In genomic region chr14:55824001-55824480, GRCm38 (mm10) we compare ENCODE assay signal across 7 mouse cellular contexts. TPM values are rescaled to one million over a fixed set of nuclear protein-coding genes. Genes with fewer than 3 reads are reported as not detected.
DNase-seq lines count a peak whose midpoint lies in the region; ATAC-seq and TF ChIP-seq lines count a peak whose summit lies in the region.

No protein-coding gene starts in this region.

- intact Hi-C loops in left cerebral cortex, postnatal 36 days (cut with DNase I) = loop anchor here (5.0 kb wide), 1 partner anchor 93 kb away; no protein-coding TSS in a partner anchor

- WGBS in forebrain, embryonic 15.5 days = under 1% methylated on average over 10 of the region's 10 CpGs
- under 1% methylated on average over 10 of the region's 10 CpGs for WGBS in hindbrain, embryonic 12.5 days
- 6% methylated on average over 10 of the region's 10 CpGs for WGBS in liver, embryonic 13.5 days (ENCODE audit: insufficient replicate concordance)
- WGBS in neural tube, embryonic 13.5 days = under 1% methylated on average over 10 of the region's 10 CpGs

- DNase-seq in 3T3-L1 (ENCODE audit: low read depth, low spot score) (peak; percentile 63), MEL (ENCODE audit: low read depth, low spot score) (peak; percentile 18)
- no peak for DNase-seq in liver, embryonic 13.5 days
- DNase-seq in left cerebral cortex, postnatal 36 days (ENCODE audit: low spot score in 2 of 2) = no peak

- peak overlapping the region; percentile 78 for H3K9ac ChIP-seq in MEL (ENCODE audit: control insufficient read depth, low read depth, low read length, poor library complexity, severe bottlenecking)
- peak overlapping the region; percentile 65; the same call in 1 of the 2 replicates for H3K9ac ChIP-seq in forebrain, embryonic 15.5 days (replicated peaks)
- H3K9ac ChIP-seq in hindbrain, embryonic 12.5 days = peak overlapping the region; percentile 77
- 0 out of 2 replicates have a peak overlapping the region, but pooled peaks have one; percentile 4 for H3K9ac ChIP-seq in liver, embryonic 13.5 days
- peak overlapping the region; percentile 82 for H3K9ac ChIP-seq in neural tube, embryonic 13.5 days

- H3K4me3 ChIP-seq in MEL (ENCODE audit: control insufficient read depth in 1 of 2, insufficient read depth in 1 of 2, low read depth in 2 of 2, low read length in 2 of 2) = peak overlapping the region; percentile 59 to 67; a peak in 3 of 4 replicates
- peak overlapping the region; percentile 59 for H3K4me3 ChIP-seq in forebrain, embryonic 15.5 days
- peak overlapping the region; percentile 62 for H3K4me3 ChIP-seq in hindbrain, embryonic 12.5 days
- peak overlapping the region; percentile 61 for H3K4me3 ChIP-seq in liver, embryonic 13.5 days (replicated peaks)
- H3K4me3 ChIP-seq in neural tube, embryonic 13.5 days = peak overlapping the region; percentile 60

- H3K9me3 ChIP-seq in MEL (replicated peaks; ENCODE audit: insufficient read depth, low read length) = no peaks in the 10 kb centered on the region
- H3K9me3 ChIP-seq in forebrain, embryonic 15.5 days = no peaks in the 10 kb centered on the region
- no peaks in the 10 kb centered on the region for H3K9me3 ChIP-seq in hindbrain, embryonic 12.5 days (replicated peaks)
- no peaks in the 10 kb centered on the region for H3K9me3 ChIP-seq in liver, embryonic 13.5 days (replicated peaks)
- H3K9me3 ChIP-seq in neural tube, embryonic 13.5 days = no peaks in the 10 kb centered on the region

- H3K36me3 ChIP-seq in MEL (ENCODE audit: control insufficient read depth in 1 of 2, insufficient read depth in 2 of 2, low read length in 2 of 2) = peaks cover 0 to 5% of the 10 kb centered on the region in 2 experiments; a peak in 2 of 4 replicates
- no peaks in the 10 kb centered on the region for H3K36me3 ChIP-seq in forebrain, embryonic 15.5 days
- H3K36me3 ChIP-seq in hindbrain, embryonic 12.5 days = no peaks in the 10 kb centered on the region
- H3K36me3 ChIP-seq in liver, embryonic 13.5 days = no peaks in the 10 kb centered on the region
- H3K36me3 ChIP-seq in neural tube, embryonic 13.5 days = no peaks in the 10 kb centered on the region

- TF ChIP-seq RAD21 in MEL (IDR thresholded peaks at IDR 0.05; ENCODE audit: low read depth, low read length) = no peak

- no peaks in the 10 kb centered on the region; the same call in 1 of the 2 replicates for H3K79me2 ChIP-seq in MEL (ENCODE audit: control insufficient read depth, insufficient read depth, low read length, poor library complexity)

- H3K27me3 ChIP-seq in MEL (ENCODE audit: control insufficient read depth in 1 of 2, insufficient read depth in 2 of 2, low read length in 2 of 2) = no peaks in the 10 kb centered on the region
- peaks cover 4% of the 10 kb centered on the region; the same call in 1 of the 2 replicates for H3K27me3 ChIP-seq in forebrain, embryonic 15.5 days
- H3K27me3 ChIP-seq in hindbrain, embryonic 12.5 days = peaks cover 18% of the 10 kb centered on the region
- peaks cover 71% of the 10 kb centered on the region for H3K27me3 ChIP-seq in liver, embryonic 13.5 days
- H3K27me3 ChIP-seq in neural tube, embryonic 13.5 days = peaks cover 36% of the 10 kb centered on the region

- H3K4me2 ChIP-seq in forebrain, embryonic 15.5 days (replicated peaks) = peak overlapping the region; percentile 92
- peak overlapping the region; percentile 91 for H3K4me2 ChIP-seq in hindbrain, embryonic 12.5 days (replicated peaks)
- peak overlapping the region; percentile 79 for H3K4me2 ChIP-seq in liver, embryonic 13.5 days
- H3K4me2 ChIP-seq in neural tube, embryonic 13.5 days = peak overlapping the region; percentile 87

- TF ChIP-seq CTCF in MEL (IDR thresholded peaks at IDR 0.05 in 2 of 3, conservative IDR thresholded peaks at IDR 0.05 in 1 of 3; ENCODE audit: control insufficient read depth in 1 of 3, insufficient read depth in 1 of 3, low read depth in 2 of 3, low read length in 3 of 3, poor library complexity in 1 of 3, severe bottlenecking in 1 of 3) = no peak

- no peak for TF ChIP-seq EP300 in MEL (IDR thresholded peaks at IDR 0.05; ENCODE audit: low read depth in 1 of 2, low read length in 2 of 2)

- ATAC-seq in forebrain, embryonic 15.5 days (replicated peaks) = no peak
- ATAC-seq in hindbrain, embryonic 12.5 days (ENCODE audit: low FRiP score) = peak; percentile 32; the same call in 1 of the 2 replicates
- no peak for ATAC-seq in liver, embryonic 13.5 days (ENCODE audit: low read depth)
- peak; percentile 37 for ATAC-seq in neural tube, embryonic 13.5 days (ENCODE audit: low read depth)

- no peak for TF ChIP-seq POLR2A in MEL (IDR thresholded peaks at IDR 0.05; ENCODE audit: control insufficient read depth in 1 of 2, insufficient read depth in 1 of 2, low read depth in 1 of 2, low read length in 2 of 2, poor library complexity in 1 of 2)

- peaks cover 0 to 13% of the 10 kb centered on the region in 2 experiments; a peak in 2 of 4 replicates for H3K4me1 ChIP-seq in MEL (ENCODE audit: control insufficient read depth in 1 of 2, insufficient read depth in 2 of 2, low read length in 2 of 2)
- H3K4me1 ChIP-seq in forebrain, embryonic 15.5 days = peaks cover 45% of the 10 kb centered on the region
- peaks cover 45% of the 10 kb centered on the region for H3K4me1 ChIP-seq in hindbrain, embryonic 12.5 days
- H3K4me1 ChIP-seq in liver, embryonic 13.5 days (replicated peaks) = peaks cover 41% of the 10 kb centered on the region
- H3K4me1 ChIP-seq in neural tube, embryonic 13.5 days (replicated peaks) = peaks cover 57% of the 10 kb centered on the region

- no peak overlapping the region for H3K27ac ChIP-seq in MEL (ENCODE audit: control insufficient read depth, low read depth, low read length)
- H3K27ac ChIP-seq in forebrain, embryonic 15.5 days (replicated peaks) = peak overlapping the region; percentile 87
- H3K27ac ChIP-seq in hindbrain, embryonic 12.5 days = peak overlapping the region; percentile 92
- peak overlapping the region; percentile 34; the same call in 1 of the 2 replicates for H3K27ac ChIP-seq in liver, embryonic 13.5 days
- H3K27ac ChIP-seq in neural tube, embryonic 13.5 days (replicated peaks) = peak overlapping the region; percentile 86

TF ChIP-seq in MEL, 35 proteins besides CTCF, POLR2A, EP300 and RAD21 (continues in another document):
- no peak for TF ChIP-seq POLR2AphosphoS5 (IDR thresholded peaks at IDR 0.05; ENCODE audit: borderline replicate concordance, low read depth, low read length)

RNA-seq across cellular contexts. Expression of gene Nfatc4, which starts 1.1 kb away (rescaled TPM):
- total RNA-seq in MEL (2012; rRNA removed) = 0.20 and 0.27 TPM in 2 replicates
- under 1 TPM in 1 of 2 experiments, not detected in 1; 0.71 TPM for polyA plus RNA-seq in MEL (2012; ENCODE audit: insufficient read depth in 1 of 2, insufficient read length in 2 of 2, low read depth in 1 of 2, low replicate concordance in 2 of 2, missing spikeins in 1 of 2)
- 10.9 and 13.6 TPM in 2 replicates for polyA plus RNA-seq in forebrain, embryonic 15.5 days (2015; fragmentation: Nextera tagmentation; extraction: Ambion mirVana)
- polyA plus RNA-seq in hindbrain, embryonic 12.5 days (2016; fragmentation: Nextera tagmentation; extraction: Ambion mirVana) = 42.4 and 45.2 TPM in 2 replicates
- 1.5 and 1.8 TPM in 2 replicates for polyA plus RNA-seq in liver, embryonic 13.5 days (2015; fragmentation: Nextera tagmentation; extraction: Ambion mirVana)
- 12.2 and 14.2 TPM in 2 replicates for polyA plus RNA-seq in neural tube, embryonic 13.5 days (2015; fragmentation: Nextera tagmentation; extraction: Ambion mirVana)
- 1 to 10 TPM; 1.8 TPM for total RNA-seq in left cerebral cortex, postnatal 36 days (2021)

RNA-seq across cellular contexts. Expression of gene Nynrin, which starts 29.8 kb away (rescaled TPM):
- not detected in 2 replicates for total RNA-seq in MEL (2012; rRNA removed)
- not detected for polyA plus RNA-seq in MEL (2012; ENCODE audit: insufficient read depth in 1 of 2, insufficient read length in 2 of 2, low read depth in 1 of 2, low replicate concordance in 2 of 2, missing spikeins in 1 of 2)
- 10.5 and 10.7 TPM in 2 replicates for polyA plus RNA-seq in forebrain, embryonic 15.5 days (2015; fragmentation: Nextera tagmentation; extraction: Ambion mirVana)
- 30.4 and 35.8 TPM in 2 replicates for polyA plus RNA-seq in hindbrain, embryonic 12.5 days (2016; fragmentation: Nextera tagmentation; extraction: Ambion mirVana)
- polyA plus RNA-seq in liver, embryonic 13.5 days (2015; fragmentation: Nextera tagmentation; extraction: Ambion mirVana) = 2.2 and 3.1 TPM in 2 replicates
- 11.8 and 12.7 TPM in 2 replicates for polyA plus RNA-seq in neural tube, embryonic 13.5 days (2015; fragmentation: Nextera tagmentation; extraction: Ambion mirVana)
- total RNA-seq in left cerebral cortex, postnatal 36 days (2021) = 1 to 10 TPM; 7.9 to 9.5 TPM

RNA-seq across cellular contexts. Expression of gene Ripk3, which starts 35.4 kb away (rescaled TPM):
- total RNA-seq in MEL (2012; rRNA removed) = 67.1 and 77.4 TPM in 2 replicates
- polyA plus RNA-seq in MEL (2012; ENCODE audit: insufficient read depth in 1 of 2, insufficient read length in 2 of 2, low read depth in 1 of 2, low replicate concordance in 2 of 2, missing spikeins in 1 of 2) = 100 to 1,000 TPM; 123 to 124 TPM
- 1.1 and 2.3 TPM in 2 replicates for polyA plus RNA-seq in forebrain, embryonic 15.5 days (2015; fragmentation: Nextera tagmentation; extraction: Ambion mirVana)
- 10.8 and 13.5 TPM in 2 replicates for polyA plus RNA-seq in hindbrain, embryonic 12.5 days (2016; fragmentation: Nextera tagmentation; extraction: Ambion mirVana)
- 20.4 and 22.1 TPM in 2 replicates for polyA plus RNA-seq in liver, embryonic 13.5 days (2015; fragmentation: Nextera tagmentation; extraction: Ambion mirVana)
- polyA plus RNA-seq in neural tube, embryonic 13.5 days (2015; fragmentation: Nextera tagmentation; extraction: Ambion mirVana) = 4.3 and 4.7 TPM in 2 replicates
- under 1 TPM in 1 of 2 experiments, not detected in 1; 0.89 TPM for total RNA-seq in left cerebral cortex, postnatal 36 days (2021)

RNA-seq across cellular contexts. Expression of gene Adcy4, which starts 40.1 kb away (rescaled TPM):
- 0.19 and 0.29 TPM in 2 replicates for total RNA-seq in MEL (2012; rRNA removed)
- under 1 TPM in 1 of 2 experiments, not detected in 1; 0.35 TPM for polyA plus RNA-seq in MEL (2012; ENCODE audit: insufficient read depth in 1 of 2, insufficient read length in 2 of 2, low read depth in 1 of 2, low replicate concordance in 2 of 2, missing spikeins in 1 of 2)
- polyA plus RNA-seq in forebrain, embryonic 15.5 days (2015; fragmentation: Nextera tagmentation; extraction: Ambion mirVana) = 2.9 and 4.0 TPM in 2 replicates
- 15.7 and 19.5 TPM in 2 replicates for polyA plus RNA-seq in hindbrain, embryonic 12.5 days (2016; fragmentation: Nextera tagmentation; extraction: Ambion mirVana)
- 1.8 and 2.2 TPM in 2 replicates for polyA plus RNA-seq in liver, embryonic 13.5 days (2015; fragmentation: Nextera tagmentation; extraction: Ambion mirVana)
- polyA plus RNA-seq in neural tube, embryonic 13.5 days (2015; fragmentation: Nextera tagmentation; extraction: Ambion mirVana) = 4.4 and 5.7 TPM in 2 replicates
- total RNA-seq in left cerebral cortex, postnatal 36 days (2021) = 1 to 10 TPM; 3.8 to 8.0 TPM

RNA-seq across cellular contexts. Expression of gene Ltb4r1, which starts 58.3 kb away (rescaled TPM):
- 0.35 and 0.65 TPM in 2 replicates for total RNA-seq in MEL (2012; rRNA removed)
- polyA plus RNA-seq in MEL (2012; ENCODE audit: insufficient read depth in 1 of 2, insufficient read length in 2 of 2, low read depth in 1 of 2, low replicate concordance in 2 of 2, missing spikeins in 1 of 2) = 1 to 10 TPM in 1 of 2 experiments, not detected in 1; 1.5 TPM
- polyA plus RNA-seq in forebrain, embryonic 15.5 days (2015; fragmentation: Nextera tagmentation; extraction: Ambion mirVana) = 0.26 TPM in 1 of 2 replicates, not detected in the other
- polyA plus RNA-seq in hindbrain, embryonic 12.5 days (2016; fragmentation: Nextera tagmentation; extraction: Ambion mirVana) = 0.72 TPM in 1 of 2 replicates, not detected in the other
- polyA plus RNA-seq in liver, embryonic 13.5 days (2015; fragmentation: Nextera tagmentation; extraction: Ambion mirVana) = 4.4 and 4.6 TPM in 2 replicates
- 0.21 and 0.28 TPM in 2 replicates for polyA plus RNA-seq in neural tube, embryonic 13.5 days (2015; fragmentation: Nextera tagmentation; extraction: Ambion mirVana)
- total RNA-seq in left cerebral cortex, postnatal 36 days (2021) = under 1 TPM; 0.29 to 0.59 TPM

Comparison
In these comparisons a context has a peak if more than half of its experiments do, and no peak if none do; other contexts are left out.
1. DNase-seq: peak in 3T3-L1 (single experiment) and MEL (single experiment); none in liver, embryonic 13.5 days (single experiment) and left cerebral cortex, postnatal 36 days (0 of 2).
2. H3K9ac ChIP-seq: peak in every context shown above with its lines; median percentile 82 in neural tube, embryonic 13.5 days; 78 in MEL; 77 in hindbrain, embryonic 12.5 days; 65 in forebrain, embryonic 15.5 days; 4 in liver, embryonic 13.5 days.
3. ATAC-seq: peak in hindbrain, embryonic 12.5 days (single experiment) and neural tube, embryonic 13.5 days (single experiment); none in forebrain, embryonic 15.5 days (single experiment) and liver, embryonic 13.5 days (single experiment).
4. Peak in every context shown above with its lines, with median percentiles within 50 percentile points of each other: H3K4me3 ChIP-seq and H3K4me2 ChIP-seq.